In genomic region chr7:125181548-125181947, GRCm38 (mm10) we compare ENCODE assay signal across 9 mouse cellular contexts.
DNase-seq lines count a peak whose midpoint lies in the region; ATAC-seq and TF ChIP-seq lines count a peak whose summit lies in the region.
"Had no signal": no experiment of that assay in that cellular context is flagged by ENCODE, and none has a peak within 500 bp of the region (broad histone marks: within the 10 kb centered on the region; RNA-seq: fewer than 3 reads in every experiment).

No protein-coding gene starts in this region.

- in situ Hi-C loops in Patski (cut with MboI; ENCODE audit: low pct_unique_long_range_greater_than_20kb): no loop called here

- no peak overlapping the region for H3K4me2 ChIP-seq in hindbrain, embryonic 11.5 days (replicated peaks; ENCODE audit: low read depth, low read length)
- no peak overlapping the region for H3K4me2 ChIP-seq in hindbrain, embryonic 12.5 days (replicated peaks)
- no peak overlapping the region for H3K4me2 ChIP-seq in embryonic facial prominence, embryonic 15.5 days (replicated peaks)
- H3K4me2 ChIP-seq: neural tube, embryonic 13.5 days had no signal

- no peak for ATAC-seq in hindbrain, embryonic 11.5 days (ENCODE audit: low FRiP score)
- ATAC-seq in hindbrain, embryonic 12.5 days (ENCODE audit: low FRiP score): no peak
- no peak for ATAC-seq in Patski
- peak; percentile 60; the same call in 1 of the 2 replicates for ATAC-seq in embryonic facial prominence, embryonic 15.5 days (ENCODE audit: insufficient number of reproducible peaks, low FRiP score, low TSS enrichment, low read depth)

- H3K4me3 ChIP-seq in hindbrain, embryonic 11.5 days (ENCODE audit: low read depth, low read length): no peak overlapping the region
- no peak overlapping the region for H3K4me3 ChIP-seq in hindbrain, embryonic 12.5 days
- H3K4me3 ChIP-seq in embryonic facial prominence, embryonic 15.5 days (replicated peaks): no peak overlapping the region
- H3K4me3 ChIP-seq: neural tube, embryonic 13.5 days had no signal

- H3K9me3 ChIP-seq in hindbrain, embryonic 11.5 days (ENCODE audit: control insufficient read depth, low read length): no peaks in the 10 kb centered on the region
- no peaks in the 10 kb centered on the region for H3K9me3 ChIP-seq in hindbrain, embryonic 12.5 days (replicated peaks)
- H3K9me3 ChIP-seq in embryonic facial prominence, embryonic 15.5 days (replicated peaks): no peaks in the 10 kb centered on the region
- H3K9me3 ChIP-seq: neural tube, embryonic 13.5 days had no signal

- no peak overlapping the region for H3K9ac ChIP-seq in hindbrain, embryonic 11.5 days (ENCODE audit: low read depth, low read length)
- H3K9ac ChIP-seq in hindbrain, embryonic 12.5 days: no peak overlapping the region
- H3K9ac ChIP-seq in embryonic facial prominence, embryonic 15.5 days: no peak overlapping the region
- H3K9ac ChIP-seq: neural tube, embryonic 13.5 days had no signal

- H3K4me1 ChIP-seq in hindbrain, embryonic 11.5 days (replicated peaks; ENCODE audit: control insufficient read depth, insufficient read depth, low read length): no peaks in the 10 kb centered on the region
- H3K4me1 ChIP-seq in hindbrain, embryonic 12.5 days: 0 out of 2 replicates have a peak, but pooled peaks cover 2% of the 10 kb centered on the region
- no peaks in the 10 kb centered on the region for H3K4me1 ChIP-seq in embryonic facial prominence, embryonic 15.5 days
- H3K4me1 ChIP-seq: neural tube, embryonic 13.5 days had no signal

- TF ChIP-seq CTCF in Patski (IDR thresholded peaks at IDR 0.05): peak; percentile 20

- CTCF ChIA-PET in Patski (lab: Charles Lee): no interaction called here

- 83% methylated on average over 3 of the region's 3 CpGs for WGBS in hindbrain, embryonic 11.5 days
- 92% methylated on average over 3 of the region's 3 CpGs for WGBS in hindbrain, embryonic 12.5 days
- 78% methylated on average over 3 of the region's 3 CpGs for WGBS in embryonic facial prominence, embryonic 15.5 days

- H3K27me3 ChIP-seq in hindbrain, embryonic 11.5 days (ENCODE audit: control insufficient read depth, insufficient read depth, low read length): no peaks in the 10 kb centered on the region
- H3K27me3 ChIP-seq in hindbrain, embryonic 12.5 days: no peaks in the 10 kb centered on the region
- no peaks in the 10 kb centered on the region for H3K27me3 ChIP-seq in Patski
- H3K27me3 ChIP-seq in embryonic facial prominence, embryonic 15.5 days: no peaks in the 10 kb centered on the region
- H3K27me3 ChIP-seq: neural tube, embryonic 13.5 days had no signal

- POLR2A ChIA-PET in Patski (lab: Charles Lee): no interaction called here

- no peak overlapping the region for H3K27ac ChIP-seq in hindbrain, embryonic 11.5 days (ENCODE audit: low read depth, low read length)
- no peak overlapping the region for H3K27ac ChIP-seq in hindbrain, embryonic 12.5 days
- no peak overlapping the region for H3K27ac ChIP-seq in embryonic facial prominence, embryonic 15.5 days (replicated peaks)
- H3K27ac ChIP-seq: neural tube, embryonic 13.5 days had no signal

- H3K36me3 ChIP-seq in hindbrain, embryonic 11.5 days (ENCODE audit: control insufficient read depth, insufficient read depth, low read length): no peaks in the 10 kb centered on the region
- H3K36me3 ChIP-seq in hindbrain, embryonic 12.5 days: no peaks in the 10 kb centered on the region
- no peaks in the 10 kb centered on the region for H3K36me3 ChIP-seq in embryonic facial prominence, embryonic 15.5 days
- H3K36me3 ChIP-seq: neural tube, embryonic 13.5 days had no signal

- DNase-seq in hindbrain, embryonic 11.5 days (ENCODE audit: low spot score): peak; percentile 19
- no peak for DNase-seq in Patski (ENCODE audit: low read depth, low spot score)
- DNase-seq in layer of hippocampus, adult 9-10 months (ENCODE audit: low spot score): peak; percentile 55
- peak; percentile 77 to 81 for DNase-seq in right cerebral cortex, adult 2 months (ENCODE audit: low spot score in 2 of 2)
- DNase-seq in liver: no peak
- no peak for DNase-seq in adrenal gland, adult 2 months

Comparison
In these comparisons a context has a peak if more than half of its experiments do, and no peak if none do; other contexts are left out.
1. DNase-seq: peak in hindbrain, embryonic 11.5 days (single experiment), layer of hippocampus, adult 9-10 months (single experiment) and right cerebral cortex, adult 2 months (2 of 2); none in Patski (single experiment), liver (single experiment) and adrenal gland, adult 2 months (single experiment).